Mouse (Mus musculus) embryonic fibroblast, embryonic 13.5 days (primary cell): ENCODE results near the gene Olfr1333. TPM values are rescaled to one million over a fixed set of nuclear protein-coding genes. Genes with fewer than 3 reads are reported as not detected.
"Not testable (repeated sequence)": the region's sequence is repeated elsewhere in the genome, so short reads cannot be mapped to it uniquely, and the experiment has no call there.

Experiments
- H3K27ac ChIP-seq: 2 replicates; pipeline ENCODE4 v1.5.1; 2012; ENCODE audit warnings: low read length, control low read depth, inconsistent platforms; ENCODE audit not compliant: insufficient read depth
- H3K4me1 ChIP-seq: 2 replicates; pipeline ENCODE4 v1.6.1; 2011; ENCODE audit warnings: low read length; ENCODE audit not compliant: control insufficient read depth, insufficient read depth
- H3K4me3 ChIP-seq: 2 replicates; pipeline ENCODE4 v1.5.1; 2011; ENCODE audit warnings: mild to moderate bottlenecking, control low read depth, low read length; ENCODE audit not compliant: insufficient read depth
- CTCF ChIP-seq: IDR thresholded peaks from 2 replicates; pipeline ENCODE4 v1.5.1; 2011; ENCODE audit warnings: mild to moderate bottlenecking, control low read depth, low read length, moderate library complexity, borderline replicate concordance; ENCODE audit not compliant: insufficient read depth
- POLR2A ChIP-seq: IDR thresholded peaks from 2 replicates; pipeline ENCODE4 v1.6.1; 2011; ENCODE audit warnings: low read depth, mild to moderate bottlenecking, control low read depth, low read length, moderate library complexity
- polyA plus RNA-seq: library from polyadenylated mRNA; stranded (reverse); fragments of >200 nt; gene quantifications from 2 replicates; pipeline ENCODE4 v1.2.4, GENCODE M21; 2011; ENCODE audit warnings: low read depth; ENCODE audit not compliant: missing spikeins, insufficient read length

Olfr1333 gene
- polyA plus RNA-seq = not detected in 2 replicates

GRCm38 (mm10) chr4:118836179-118836578, at the start of gene Olfr1333:
Gene Olfr1333 (minus strand): TSS chr4:118836279.
- no peaks in the 10 kb centered on the region for H3K4me1 ChIP-seq
- TF ChIP-seq CTCF (no peak), POLR2A (no peak)
- H3K27ac ChIP-seq = no peak within 1 kb of the TSS
- no peak within 1 kb of the TSS for H3K4me3 ChIP-seq

GRCm38 (mm10) chr4:118867566-118867965, 31.5 kb upstream of the Olfr1333 start:
- Histone ChIP-seq H3K27ac (no peak overlapping the region), H3K4me3 (no peak overlapping the region), H3K4me1 (no peaks in the 10 kb centered on the region)
- TF ChIP-seq CTCF (no peak), POLR2A (no peak)

- H3K4me1 ChIP-seq = no peaks in the 10 kb centered on the region
- no peak for TF ChIP-seq CTCF
- TF ChIP-seq POLR2A = no peak
- H3K4me3 ChIP-seq = no peak within 1 kb of the TSS
- H3K27ac ChIP-seq = no peak within 1 kb of the TSS
These were observed 28.3 kb upstream of the Olfr1333 start, which contains the start of gene Olfr1331 for GRCm38 (mm10) chr4:118864349-118864748. Gene Olfr1331 (plus strand): TSS chr4:118864649.

- Histone ChIP-seq H3K4me3 (no peak overlapping the region), H3K4me1 (no peaks in the 10 kb centered on the region), H3K27ac (no peak overlapping the region)
- TF ChIP-seq CTCF = no peak
- no peak for TF ChIP-seq POLR2A
These were observed 26.6 kb upstream of the Olfr1333 start for GRCm38 (mm10) chr4:118862704-118863103.

GRCm38 (mm10) chr4:118861791-118862190, 25.7 kb upstream of the Olfr1333 start:
- no peak overlapping the region for H3K27ac ChIP-seq
- no peaks in the 10 kb centered on the region for H3K4me1 ChIP-seq
- TF ChIP-seq CTCF (no peak), POLR2A (no peak)
- H3K4me3 ChIP-seq = no peak overlapping the region

- TF ChIP-seq CTCF (no peak), POLR2A (no peak)
- Histone ChIP-seq H3K4me3 (no peak overlapping the region), H3K4me1 (no peaks in the 10 kb centered on the region), H3K27ac (no peak overlapping the region)
These were observed 17.2 kb downstream of the Olfr1333 start for GRCm38 (mm10) chr4:118818921-118819320.

- H3K4me3 ChIP-seq = no peak within 1 kb of the TSS
- no peaks in the 10 kb centered on the region for H3K4me1 ChIP-seq
- no peak within 1 kb of the TSS for H3K27ac ChIP-seq
- TF ChIP-seq POLR2A = no peak
- TF ChIP-seq CTCF = no peak
These were observed 26.2 kb downstream of the Olfr1333 start, which contains the start of gene Olfr1335 for GRCm38 (mm10) chr4:118809844-118810243. Gene Olfr1335 (minus strand): TSS chr4:118809944.

GRCm38 (mm10) chr4:118792796-118793195, 43.3 kb downstream of the Olfr1333 start:
- H3K27ac ChIP-seq, H3K4me1 ChIP-seq, H3K4me3 ChIP-seq: not testable (repeated sequence)

GRCm38 (mm10) chr4:118782486-118782885, 53.6 kb downstream of the Olfr1333 start, which contains the start of gene Olfr1337:
Gene Olfr1337 (minus strand): TSS chr4:118782586.
- no peak for TF ChIP-seq CTCF
- no peak for TF ChIP-seq POLR2A
- no peaks in the 10 kb centered on the region for H3K4me1 ChIP-seq
- no peak within 1 kb of the TSS for H3K27ac ChIP-seq
- no peak within 1 kb of the TSS for H3K4me3 ChIP-seq

Other genes starting within 250 kb of the Olfr1333 start
- gene Cfap57, start 215.5 kb downstream of the Olfr1333 start, polyA plus RNA-seq = not detected in 2 replicates
- 66.1 and 75.0 TPM in 2 replicates for gene Ebna1bp2, start 215.5 kb downstream of the Olfr1333 start, polyA plus RNA-seq
- not detected in 2 replicates for gene Olfr62, start 177.3 kb downstream of the Olfr1333 start, polyA plus RNA-seq
- not detected in 2 replicates for gene Olfr1342, start 143.5 kb downstream of the Olfr1333 start, polyA plus RNA-seq
- 0.16 TPM in 1 of 2 replicates, not detected in the other for gene Olfr1341, start 132.8 kb downstream of the Olfr1333 start, polyA plus RNA-seq
- gene Olfr1340, start 116.1 kb downstream of the Olfr1333 start, polyA plus RNA-seq = not detected in 2 replicates
- not detected in 2 replicates for gene Olfr1339, start 104.1 kb downstream of the Olfr1333 start, polyA plus RNA-seq
- not detected in 2 replicates for gene Olfr1338, start 77.5 kb downstream of the Olfr1333 start, polyA plus RNA-seq
- not detected in 2 replicates for gene Olfr1337, start 53.7 kb downstream of the Olfr1333 start, polyA plus RNA-seq
- not detected in 2 replicates for gene Olfr1335, start 26.3 kb downstream of the Olfr1333 start, polyA plus RNA-seq
- gene Olfr1331, start 28.4 kb upstream of the Olfr1333 start, polyA plus RNA-seq = not detected in 2 replicates
- gene Olfr1330, start 52.3 kb upstream of the Olfr1333 start, polyA plus RNA-seq = 0.51 TPM in 1 of 2 replicates, not detected in the other
- not detected in 2 replicates for gene Olfr1329, start 81.2 kb upstream of the Olfr1333 start, polyA plus RNA-seq
- not detected in 2 replicates for gene Olfr1328, start 102.3 kb upstream of the Olfr1333 start, polyA plus RNA-seq
- not detected in 2 replicates for gene Lao1, start 125.3 kb upstream of the Olfr1333 start, polyA plus RNA-seq